Comparison of ENCODE assay signal across 8 mouse cellular contexts in genomic region chr2:32084111-32084871, GRCm38 (mm10). TPM values are rescaled to one million over a fixed set of nuclear protein-coding genes. Genes with fewer than 3 reads are reported as not detected.
DNase-seq lines count a peak whose midpoint lies in the region; ATAC-seq and TF ChIP-seq lines count a peak whose summit lies in the region.

Fam78a (minus strand) TSS chr2:32084857.

- H3K4me3 ChIP-seq in bone marrow, adult 2 months (replicated peaks; ENCODE audit: control insufficient read depth, low read depth, low read length), result peak within 1 kb of the TSS; percentile 69
- peak within 1 kb of the TSS; percentile 63 for H3K4me3 ChIP-seq in forebrain, embryonic 12.5 days (replicated peaks)
- peak within 1 kb of the TSS; percentile 86 for H3K4me3 ChIP-seq in liver, embryonic 12.5 days

- ATAC-seq in cerebellum, adult (ENCODE audit: insufficient number of reproducible peaks, low FRiP score, low TSS enrichment), result peak; percentile 23; the same call in 1 of the 2 replicates
- peak; percentile 88 for ATAC-seq in forebrain, embryonic 12.5 days (ENCODE audit: low FRiP score)
- peak; percentile 48 for ATAC-seq in liver, embryonic 12.5 days
- no peak for ATAC-seq in neutrophil, adult 5-6 weeks (ENCODE audit: extremely low read depth, insufficient number of reproducible peaks, low FRiP score, poor library complexity, severe bottlenecking)

- H3K9ac ChIP-seq in forebrain, embryonic 12.5 days, result peak within 1 kb of the TSS; percentile 61
- H3K9ac ChIP-seq in liver, embryonic 12.5 days, result peak within 1 kb of the TSS; percentile 91

- no peak for DNase-seq in cerebellum, postnatal 4 days (ENCODE audit: low spot score in 2 of 2)
- peak in 1 of 2 experiments; percentile 37 for DNase-seq in heart, postnatal 36 days
- peak; percentile 76 for DNase-seq in thymus, postnatal 25 days

- WGBS in bone marrow, adult 2 months, result under 1% methylated on average over 67 of the region's 68 CpGs
- WGBS in forebrain, embryonic 12.5 days, result under 1% methylated on average over 64 of the region's 68 CpGs
- WGBS in liver, embryonic 12.5 days (ENCODE audit: insufficient replicate concordance), result under 1% methylated on average over 67 of the region's 68 CpGs

- intact Hi-C loops in heart, postnatal 36 days (cut with DNase I), result loop anchor here (5.0 kb wide), 1 partner anchor 42 kb away; no protein-coding TSS in a partner anchor

- peak within 1 kb of the TSS; percentile 98 for H3K4me2 ChIP-seq in forebrain, embryonic 12.5 days
- peak within 1 kb of the TSS; percentile 100 for H3K4me2 ChIP-seq in liver, embryonic 12.5 days

- peak; percentile 64; the same call in 1 of the 2 replicates for TF ChIP-seq POLR2A in bone marrow, adult 2 months (IDR thresholded peaks at IDR 0.05; ENCODE audit: borderline replicate concordance, control insufficient read depth, low read depth, low read length)

- H3K27ac ChIP-seq in bone marrow, adult 2 months (ENCODE audit: control insufficient read depth, insufficient read depth, low read depth, low read length, poor library complexity), result peak within 1 kb of the TSS; percentile 91
- no peak within 1 kb of the TSS for H3K27ac ChIP-seq in forebrain, embryonic 12.5 days
- H3K27ac ChIP-seq in liver, embryonic 12.5 days, result peak within 1 kb of the TSS; percentile 98

- peaks cover 88% of the 10 kb centered on the region for H3K27me3 ChIP-seq in forebrain, embryonic 12.5 days
- H3K27me3 ChIP-seq in liver, embryonic 12.5 days (replicated peaks), result peaks cover 31% of the 10 kb centered on the region

- peaks cover 8% of the 10 kb centered on the region for H3K4me1 ChIP-seq in bone marrow, adult 2 months (ENCODE audit: control insufficient read depth, insufficient read depth, low read length)
- H3K4me1 ChIP-seq in forebrain, embryonic 12.5 days, result peaks cover 23% of the 10 kb centered on the region
- H3K4me1 ChIP-seq in liver, embryonic 12.5 days, result peaks cover 75% of the 10 kb centered on the region

- no peak for TF ChIP-seq CTCF in bone marrow, adult 2 months (IDR thresholded peaks at IDR 0.05; ENCODE audit: control insufficient read depth, insufficient read depth, low read length)

- no peaks in the 10 kb centered on the region for H3K36me3 ChIP-seq in forebrain, embryonic 12.5 days (replicated peaks)
- peaks cover 18% of the 10 kb centered on the region for H3K36me3 ChIP-seq in liver, embryonic 12.5 days

- H3K9me3 ChIP-seq in forebrain, embryonic 12.5 days, result no peaks in the 10 kb centered on the region
- H3K9me3 ChIP-seq in liver, embryonic 12.5 days (replicated peaks), result no peaks in the 10 kb centered on the region

RNA-seq across cellular contexts. Expression of gene Fam78a, which starts in this region (rescaled TPM):
- 11.4 and 12.5 TPM in 2 replicates for polyA plus RNA-seq in bone marrow, adult 2 months (2011; ENCODE audit: insufficient read depth, insufficient read length, low replicate concordance, missing spikeins)
- polyA plus RNA-seq in forebrain, embryonic 12.5 days (2016; fragmentation: Nextera tagmentation; extraction: Ambion mirVana), result 0.67 and 0.88 TPM in 2 replicates
- 10 to 100 TPM; 14.3 to 15.8 TPM for total RNA-seq in heart, postnatal 36 days (2021)
- 22.4 and 22.6 TPM in 2 replicates for polyA plus RNA-seq in liver, embryonic 12.5 days (2016; fragmentation: Nextera tagmentation; extraction: Ambion mirVana)
- 29.6 and 30.6 TPM in 2 replicates for total RNA-seq in neutrophil, adult 5-6 weeks (2017)

Comparison
In these comparisons a context has a peak if more than half of its experiments do, and no peak if none do; other contexts are left out.
1. Peak in ATAC-seq, H3K4me3 ChIP-seq, H3K9ac ChIP-seq and H3K4me2 ChIP-seq in forebrain, embryonic 12.5 days; RNA of the gene not detected or under 1 TPM.